Comparison of ENCODE assay signal across 34 mouse cellular contexts in genomic region chr4:44709091-44709695, GRCm38 (mm10). TPM values are rescaled to one million over a fixed set of nuclear protein-coding genes. Genes with fewer than 3 reads are reported as not detected.
DNase-seq lines count a peak whose midpoint lies in the region; ATAC-seq and TF ChIP-seq lines count a peak whose summit lies in the region.
"Had no signal": no experiment of that assay in that cellular context is flagged by ENCODE, and none has a peak within 500 bp of the region (broad histone marks: within the 10 kb centered on the region; RNA-seq: fewer than 3 reads in every experiment).

No protein-coding gene starts in this region.

- dilution Hi-C loops in CH12.LX (cut with MboI; ENCODE audit: extremely low pct_ligation_motif_present, extremely low pct_unique_long_range_greater_than_20kb, low sequenced_read_pairs), result no loop called here

- H3K9ac ChIP-seq in liver, postnatal 0 days (replicated peaks), result no peak overlapping the region
- H3K9ac ChIP-seq in liver, embryonic 12.5 days, result no peak overlapping the region
- peak overlapping the region; percentile 90 for H3K9ac ChIP-seq in CH12.LX (ENCODE audit: insufficient read depth, low read depth)
- H3K9ac ChIP-seq: embryonic facial prominence, embryonic 12.5 days; kidney, embryonic 15.5 days; liver, embryonic 15.5 days; lung, embryonic 15.5 days; neural tube, embryonic 13.5 days; stomach, embryonic 15.5 days had no signal

- TF ChIP-seq POLR2A in CH12.LX (IDR thresholded peaks at IDR 0.05; ENCODE audit: low read depth, low read length), result no peak

- H3K4me3 ChIP-seq in liver, postnatal 0 days (ENCODE audit: low read depth, low read length), result peak overlapping the region; percentile 20
- no peak overlapping the region for H3K4me3 ChIP-seq in liver, embryonic 12.5 days
- peak overlapping the region; percentile 58 to 93 (median 66) for H3K4me3 ChIP-seq in CH12.LX (replicated peaks in 1 of 3; ENCODE audit: low read depth in 2 of 3, low read length in 2 of 3, poor library complexity in 1 of 3)
- H3K4me3 ChIP-seq: embryonic facial prominence, embryonic 12.5 days; heart, embryonic 10.5 days; kidney, embryonic 15.5 days; liver, embryonic 15.5 days; lung, embryonic 15.5 days; neural tube, embryonic 13.5 days; stomach, embryonic 15.5 days had no signal

- in situ Hi-C loops in CH12.LX (cut with MboI; ENCODE audit: low pct_ligation_motif_present, low pct_unique_long_range_greater_than_20kb, low sequenced_read_pairs), result no loop called here

- peaks cover 58% of the 10 kb centered on the region for H3K79me2 ChIP-seq in CH12.LX (replicated peaks; ENCODE audit: control insufficient read depth, extremely low read depth, insufficient read depth, poor library complexity, severe bottlenecking)

- no peak overlapping the region for H3K27ac ChIP-seq in liver, postnatal 0 days (ENCODE audit: low read depth)
- no peak overlapping the region for H3K27ac ChIP-seq in liver, embryonic 12.5 days
- H3K27ac ChIP-seq in CH12.LX (ENCODE audit: insufficient read depth, low read depth), result peak overlapping the region; percentile 88
- H3K27ac ChIP-seq: embryonic facial prominence, embryonic 12.5 days; heart, embryonic 10.5 days; kidney, embryonic 15.5 days; liver, embryonic 15.5 days; lung, embryonic 15.5 days; neural tube, embryonic 13.5 days; stomach, embryonic 15.5 days had no signal

- H3K9me3 ChIP-seq in liver, postnatal 0 days (ENCODE audit: low read length), result no peaks in the 10 kb centered on the region
- no peaks in the 10 kb centered on the region for H3K9me3 ChIP-seq in liver, embryonic 12.5 days (replicated peaks)
- peaks cover 31% of the 10 kb centered on the region for H3K9me3 ChIP-seq in CH12.LX (replicated peaks; ENCODE audit: low read length)
- H3K9me3 ChIP-seq: embryonic facial prominence, embryonic 12.5 days; heart, embryonic 10.5 days; kidney, embryonic 15.5 days; liver, embryonic 15.5 days; lung, embryonic 15.5 days; neural tube, embryonic 13.5 days; stomach, embryonic 15.5 days had no signal

- peaks cover 4% of the 10 kb centered on the region; the same call in 1 of the 2 replicates for H3K4me1 ChIP-seq in liver, postnatal 0 days (ENCODE audit: insufficient read depth)
- H3K4me1 ChIP-seq in liver, embryonic 12.5 days, result peaks cover 11% of the 10 kb centered on the region
- H3K4me1 ChIP-seq in CH12.LX (ENCODE audit: control insufficient read depth in 1 of 2, insufficient read depth in 2 of 2), result peaks cover 5 to 13% of the 10 kb centered on the region in 2 experiments; a peak in 3 of 4 replicates

- H3K4me2 ChIP-seq in liver, postnatal 0 days (ENCODE audit: low read depth, low read length), result peak overlapping the region; percentile 14; the same call in 1 of the 2 replicates
- no peak overlapping the region for H3K4me2 ChIP-seq in liver, embryonic 12.5 days
- H3K4me2 ChIP-seq in CH12.LX (ENCODE audit: insufficient read depth, low read depth, poor library complexity, severe bottlenecking), result peak overlapping the region; percentile 95
- H3K4me2 ChIP-seq: embryonic facial prominence, embryonic 12.5 days; kidney, embryonic 15.5 days; liver, embryonic 15.5 days; lung, embryonic 15.5 days; neural tube, embryonic 13.5 days; stomach, embryonic 15.5 days had no signal

- DNase-seq in liver, postnatal 0 days, result peak; percentile 21
- DNase-seq in A20 (ENCODE audit: low read depth, low spot score) (peak; percentile 80), CH12.LX (ENCODE audit: extremely low read depth) (no peak)
- DNase-seq in skeletal muscle tissue, adult 2 months (ENCODE audit: low read depth, low spot score), result peak; percentile 23
- no peak for DNase-seq in adrenal gland, postnatal 25 days
- DNase-seq in cerebellum, postnatal 14 days, result no peak
- DNase-seq: adrenal gland, postnatal 36 days; cerebellum, adult 9-10 months; embryo, embryonic 11 days; gastrocnemius, postnatal 14 days; heart, postnatal 36 days; kidney, adult 18-20 months; kidney, postnatal 25 days; liver; retina, postnatal 1 day; right cerebral cortex, postnatal 14 days; thymus, postnatal 25 days had no signal

- ATAC-seq in liver, postnatal 0 days, result no peak
- no peak for ATAC-seq in liver, embryonic 12.5 days
- ATAC-seq: forebrain, embryonic 14.5 days; hindbrain, embryonic 16.5 days; Patski had no signal

- TF ChIP-seq CTCF in liver, postnatal 0 days (IDR thresholded peaks at IDR 0.05; ENCODE audit: low read depth), result no peak
- TF ChIP-seq CTCF in CH12.LX (conservative IDR thresholded peaks at IDR 0.05 in 1 of 2, IDR thresholded peaks at IDR 0.05 in 1 of 2; ENCODE audit: low read depth in 2 of 2, low read length in 2 of 2), result no peak

- TF ChIP-seq RAD21 in CH12.LX (IDR thresholded peaks at IDR 0.05; ENCODE audit: low read depth, low read length), result no peak; the same call in 1 of the 2 replicates

- no peaks in the 10 kb centered on the region for H3K36me3 ChIP-seq in liver, postnatal 0 days (replicated peaks; ENCODE audit: insufficient read depth, low read length)
- H3K36me3 ChIP-seq in liver, embryonic 12.5 days, result no peaks in the 10 kb centered on the region
- H3K36me3 ChIP-seq in CH12.LX (replicated peaks in 1 of 2; ENCODE audit: control insufficient read depth in 1 of 2, insufficient read depth in 1 of 2, low read length in 1 of 2), result peaks cover 5 to 17% of the 10 kb centered on the region in 2 experiments
- H3K36me3 ChIP-seq: embryonic facial prominence, embryonic 12.5 days; heart, embryonic 10.5 days; kidney, embryonic 15.5 days; liver, embryonic 15.5 days; lung, embryonic 15.5 days; neural tube, embryonic 13.5 days; stomach, embryonic 15.5 days had no signal

- no peak for TF ChIP-seq EP300 in liver, postnatal 0 days (IDR thresholded peaks at IDR 0.05; ENCODE audit: low read depth)
- no peak for TF ChIP-seq EP300 in CH12.LX (IDR thresholded peaks at IDR 0.05; ENCODE audit: low read length)

- peaks cover 97% of the 10 kb centered on the region for H3K27me3 ChIP-seq in liver, postnatal 0 days (ENCODE audit: insufficient read depth, low read length)
- peaks cover 100% of the 10 kb centered on the region for H3K27me3 ChIP-seq in liver, embryonic 12.5 days (replicated peaks)
- no peaks in the 10 kb centered on the region for H3K27me3 ChIP-seq in CH12.LX (replicated peaks)

TF ChIP-seq in CH12.LX, 34 proteins besides CTCF, POLR2A, EP300 and RAD21:
- TF ChIP-seq MAX (IDR thresholded peaks at IDR 0.05; ENCODE audit: low read length), result 0 out of 2 replicates have a peak, but pooled peaks have one; percentile 15
- no peak for TF ChIP-seq USF1 (IDR thresholded peaks at IDR 0.05; ENCODE audit: low read depth, low read length)
- no peak for TF ChIP-seq NRF1 (IDR thresholded peaks at IDR 0.05; ENCODE audit: low read depth, low read length)
- no peak for TF ChIP-seq BHLHE40 (IDR thresholded peaks at IDR 0.05; ENCODE audit: low read depth, low read length)
- no peak for TF ChIP-seq USF2 (conservative IDR thresholded peaks at IDR 0.05; ENCODE audit: low read depth, low read length)
- peak; percentile 54; the same call in 1 of the 2 replicates for TF ChIP-seq SIN3A (IDR thresholded peaks at IDR 0.05; ENCODE audit: low read length)
- TF ChIP-seq MYC (IDR thresholded peaks at IDR 0.05; ENCODE audit: low read depth, low read length), result no peak
- TF ChIP-seq MAFK (IDR thresholded peaks at IDR 0.05; ENCODE audit: insufficient replicate concordance, low read length), result no peak
- TF ChIP-seq E2F4 (IDR thresholded peaks at IDR 0.05; ENCODE audit: insufficient replicate concordance, low read depth, low read length), result no peak
TF ChIP-seq in CH12.LX: peak in this region for 2.

RNA-seq across cellular contexts. Expression of gene Pax5, which starts 1.1 kb away (rescaled TPM):
- 0.75 and 0.99 TPM in 2 replicates for polyA plus RNA-seq in liver, postnatal 0 days (2015; fragmentation: Nextera tagmentation; extraction: Ambion mirVana)
- 0.06 TPM in 1 of 2 replicates, not detected in the other for polyA plus RNA-seq in liver, embryonic 12.5 days (2016; fragmentation: Nextera tagmentation; extraction: Ambion mirVana)
- total RNA-seq in CH12.LX (2012; rRNA removed) (19.3 and 21.8 TPM in 2 replicates), CH12.LX (2014; rRNA removed) (12.7 and 13.5 TPM in 2 replicates)
- polyA plus RNA-seq in CH12.LX (2012; ENCODE audit: insufficient read length, low read depth), result 47.4 and 57.4 TPM in 2 replicates
- total RNA-seq in adrenal gland, postnatal 25 days (2021), result 0.48 and 1.4 TPM in 2 replicates
- total RNA-seq: granulocyte monocyte progenitor cell, adult 5-6 weeks; megakaryocyte progenitor cell, adult 5-6 weeks; MEL had no signal
- polyA plus RNA-seq: C2C12; intestine, embryonic 14.5 days; limb, embryonic 11.5 days; lung, embryonic 15.5 days; Patski had no signal

RNA-seq across cellular contexts. Expression of gene Zcchc7, which starts 46.5 kb away (rescaled TPM):
- 19.6 and 19.8 TPM in 2 replicates for polyA plus RNA-seq in liver, postnatal 0 days (2015; fragmentation: Nextera tagmentation; extraction: Ambion mirVana)
- polyA plus RNA-seq in liver, embryonic 12.5 days (2016; fragmentation: Nextera tagmentation; extraction: Ambion mirVana), result 17.2 and 21.2 TPM in 2 replicates
- total RNA-seq in CH12.LX (2012; rRNA removed), result 24.2 and 25.2 TPM in 2 replicates
- 21.0 and 30.2 TPM in 2 replicates for total RNA-seq in CH12.LX (2014; rRNA removed)
- polyA plus RNA-seq in CH12.LX (2012; ENCODE audit: insufficient read length, low read depth), result 27.6 and 29.8 TPM in 2 replicates
- 61.2 and 71.2 TPM in 2 replicates for total RNA-seq in adrenal gland, postnatal 25 days (2021)

Comparison
In these comparisons a context has a peak if more than half of its experiments do, and no peak if none do; other contexts are left out.
1. DNase-seq: peak in liver, postnatal 0 days (single experiment), A20 (single experiment) and skeletal muscle tissue, adult 2 months (single experiment); none in CH12.LX (single experiment), adrenal gland, postnatal 25 days (single experiment) and cerebellum, postnatal 14 days (0 of 2).
2. RNA of gene Pax5, which starts 1.1 kb away (polyA plus RNA-seq): 47.4 to 57.4 TPM in CH12.LX; 0.75 to 0.99 TPM in liver, postnatal 0 days and 0.06 TPM in liver, embryonic 12.5 days; every median in the first group is over 10 times any median in the second.